Mouse (Mus musculus) heart, embryonic 14.5 days (tissue): Measurements from ENCODE around the gene Alpk1. TPM values are rescaled to one million over a fixed set of nuclear protein-coding genes. Genes with fewer than 3 reads are reported as not detected.

ENCODE experiments used
- ATAC-seq: fragments of 200-750 bp; cut with Nextera tagmentation; 2 replicates; pipeline ENCODE4 v1.8.0; 2017; ENCODE audit warnings: low read depth, moderate TSS enrichment; ENCODE audit not compliant: insufficient number of reproducible peaks, insufficient read depth, low FRiP score
- H3K27ac ChIP-seq, 2 experiments: fragments of 200-500 bp in 1 of 2; fragments of 300-500 bp in 1 of 2; sonication (generic) in 1 of 2; replicated peaks in 1 of 2; 2 replicates each; pipeline ENCODE4 v1.5.1; 2012 to 2014; ENCODE audit warnings: low read depth in 2 of 2, low read length in 2 of 2, control low read depth in 1 of 2, mild to moderate bottlenecking in 1 of 2, mixed read lengths in 1 of 2; ENCODE audit not compliant: control insufficient read depth in 1 of 2, insufficient read depth in 1 of 2
- H3K27me3 ChIP-seq: fragments of 300-500 bp; sonication (generic); 2 replicates; pipeline ENCODE4 v1.6.1; 2014; ENCODE audit warnings: mild to moderate bottlenecking, low read length, control low read depth; ENCODE audit not compliant: control insufficient read depth, insufficient read depth
- H3K36me3 ChIP-seq: fragments of 300-500 bp; sonication (generic); 2 replicates; pipeline ENCODE4 v1.6.1; 2014; ENCODE audit warnings: mild to moderate bottlenecking, control low read depth, low read length, mixed read lengths; ENCODE audit not compliant: control insufficient read depth, insufficient read depth
- H3K4me1 ChIP-seq, 2 experiments: fragments of 200-500 bp in 1 of 2; fragments of 300-500 bp in 1 of 2; sonication (generic) in 1 of 2; 2 replicates each; pipeline ENCODE4 v1.6.1; 2012 to 2014; ENCODE audit warnings: low read length in 2 of 2, control low read depth in 1 of 2, mixed read lengths in 1 of 2; ENCODE audit not compliant: control insufficient read depth in 2 of 2, insufficient read depth in 2 of 2
- H3K4me2 ChIP-seq: fragments of 300-500 bp; sonication (generic); 2 replicates; pipeline ENCODE4 v1.6.1; 2014; ENCODE audit warnings: mild to moderate bottlenecking, low read length
- H3K4me3 ChIP-seq, 2 experiments: fragments of 200-500 bp in 1 of 2; fragments of 300-500 bp in 1 of 2; sonication (generic) in 1 of 2; 2 replicates each; pipeline ENCODE4 v1.5.1; 2012 to 2014; ENCODE audit warnings: low read length in 2 of 2, mild to moderate bottlenecking in 2 of 2, control low read depth in 1 of 2, low read depth in 1 of 2, moderate library complexity in 1 of 2; ENCODE audit not compliant: control insufficient read depth in 1 of 2, insufficient read depth in 1 of 2
- H3K9ac ChIP-seq: fragments of 300-500 bp; sonication (generic); 2 replicates; pipeline ENCODE4 v1.6.1; 2014; ENCODE audit warnings: mild to moderate bottlenecking, low read length
- H3K9me3 ChIP-seq: fragments of 300-500 bp; sonication (generic); 2 replicates; pipeline ENCODE4 v1.6.1; 2016; ENCODE audit warnings: low read length, control low read depth; ENCODE audit not compliant: control insufficient read depth
- WGBS: fragments of 180-500 bp; shearing (Covaris S2); extraction: QIAGEN DNeasy Blood & Tissue Kit; methylation state at CpG from one replicate; pipeline ENCODE4 v1.1.7; 2014; 5-methylcytosine and 5-hydroxymethylcytosine counted together
- polyA plus RNA-seq: library from polyadenylated mRNA; unstranded; fragments of >200 nt; fragmentation: Nextera tagmentation; extraction: Ambion mirVana; gene quantifications from 2 replicates; pipeline ENCODE4 v1.2.1, GENCODE M21; 2014

Alpk1 gene
- polyA plus RNA-seq, 1 experiment from 2014 or later: 2.0 TPM

DNA sequence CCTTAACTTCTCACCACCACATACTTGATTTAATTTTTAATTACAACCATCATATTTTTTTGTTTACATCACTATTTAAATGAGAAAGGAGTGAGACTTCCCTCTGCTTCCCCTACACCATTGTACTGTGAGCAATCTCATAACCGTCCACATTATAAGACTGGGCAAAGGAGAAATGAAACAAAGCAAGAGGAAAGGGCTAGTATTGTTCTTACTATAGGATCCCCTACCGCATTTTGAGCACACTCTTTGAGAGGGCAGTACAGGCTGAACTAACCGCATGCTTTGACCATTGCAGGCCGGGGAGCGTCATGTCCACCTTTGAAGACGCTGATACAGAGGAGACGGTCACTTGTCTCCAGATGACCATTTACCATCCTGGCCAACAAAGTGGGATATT, 15.9 kb upstream of the Alpk1 start:
- no peaks in the 10 kb centered on the region; the same call in 1 of the 2 replicates for H3K9me3 ChIP-seq

DNA sequence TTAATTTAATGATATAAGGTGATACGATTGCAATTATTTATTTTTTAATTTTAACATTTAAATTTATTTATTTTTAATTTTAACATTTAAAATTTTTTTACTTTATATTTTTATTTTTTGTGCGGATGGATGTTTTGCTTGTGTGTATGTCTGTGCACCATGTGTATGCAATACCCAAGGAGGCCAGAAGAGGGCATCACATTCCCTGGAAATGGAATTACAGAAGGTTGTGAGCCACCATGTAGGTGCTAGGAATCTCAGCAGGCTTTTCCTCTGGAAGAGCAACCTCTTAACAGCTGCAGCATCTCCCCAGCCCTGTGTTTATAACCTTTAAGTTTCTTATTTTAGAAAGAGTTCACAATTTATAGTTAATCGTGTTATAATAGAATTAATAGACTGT, 15.4 kb upstream of the Alpk1 start:
- 92% methylated on average over 3 of the region's 3 CpGs for WGBS
- Histone ChIP-seq H3K4me2 (no peak overlapping the region), H3K9ac (no peak overlapping the region), H3K27ac (no peak overlapping the region), H3K4me3 (no peak overlapping the region), H3K9me3 (no peaks in the 10 kb centered on the region; the same call in 1 of the 2 replicates), H3K27me3 (no peaks in the 10 kb centered on the region), H3K36me3 (no peaks in the 10 kb centered on the region), H3K4me1 (peaks cover 0 to 6% of the 10 kb centered on the region in 2 experiments; a peak in 2 of 4 replicates)
- no peak for ATAC-seq

More for the DNA sequence above, 15.9 kb upstream of the Alpk1 start:
- H3K4me3 ChIP-seq: no peak overlapping the region
- no peak for ATAC-seq
- no peaks in the 10 kb centered on the region for H3K36me3 ChIP-seq
- WGBS: 96% methylated on average over 7 of the region's 7 CpGs
- no peak overlapping the region for H3K9ac ChIP-seq
- no peak overlapping the region for H3K27ac ChIP-seq
- peaks cover 0 to 1% of the 10 kb centered on the region in 2 experiments; a peak in 2 of 4 replicates for H3K4me1 ChIP-seq
- no peak overlapping the region for H3K4me2 ChIP-seq
- no peaks in the 10 kb centered on the region for H3K27me3 ChIP-seq

DNA sequence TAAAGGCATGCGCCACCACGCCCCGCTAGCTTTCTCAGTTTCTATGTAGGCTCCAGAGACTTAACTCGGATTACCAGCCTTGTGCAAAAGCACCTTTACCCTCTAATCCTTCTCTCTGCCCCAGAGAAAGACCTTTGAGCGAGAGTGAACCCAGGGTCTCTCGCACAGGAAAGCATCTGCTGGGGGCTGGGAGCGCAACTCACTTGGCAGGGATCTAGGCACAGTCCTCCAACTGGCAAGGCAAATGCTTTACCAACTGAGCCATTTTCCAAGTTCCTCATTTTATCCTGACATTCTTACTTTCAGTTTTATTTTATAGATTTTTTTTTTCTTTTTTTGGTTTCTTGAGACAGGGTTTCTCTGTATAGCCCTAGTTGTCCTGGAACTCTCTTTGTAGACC, 12.7 kb upstream of the Alpk1 start:
- 81% methylated on average over 7 of the region's 7 CpGs for WGBS

DNA sequence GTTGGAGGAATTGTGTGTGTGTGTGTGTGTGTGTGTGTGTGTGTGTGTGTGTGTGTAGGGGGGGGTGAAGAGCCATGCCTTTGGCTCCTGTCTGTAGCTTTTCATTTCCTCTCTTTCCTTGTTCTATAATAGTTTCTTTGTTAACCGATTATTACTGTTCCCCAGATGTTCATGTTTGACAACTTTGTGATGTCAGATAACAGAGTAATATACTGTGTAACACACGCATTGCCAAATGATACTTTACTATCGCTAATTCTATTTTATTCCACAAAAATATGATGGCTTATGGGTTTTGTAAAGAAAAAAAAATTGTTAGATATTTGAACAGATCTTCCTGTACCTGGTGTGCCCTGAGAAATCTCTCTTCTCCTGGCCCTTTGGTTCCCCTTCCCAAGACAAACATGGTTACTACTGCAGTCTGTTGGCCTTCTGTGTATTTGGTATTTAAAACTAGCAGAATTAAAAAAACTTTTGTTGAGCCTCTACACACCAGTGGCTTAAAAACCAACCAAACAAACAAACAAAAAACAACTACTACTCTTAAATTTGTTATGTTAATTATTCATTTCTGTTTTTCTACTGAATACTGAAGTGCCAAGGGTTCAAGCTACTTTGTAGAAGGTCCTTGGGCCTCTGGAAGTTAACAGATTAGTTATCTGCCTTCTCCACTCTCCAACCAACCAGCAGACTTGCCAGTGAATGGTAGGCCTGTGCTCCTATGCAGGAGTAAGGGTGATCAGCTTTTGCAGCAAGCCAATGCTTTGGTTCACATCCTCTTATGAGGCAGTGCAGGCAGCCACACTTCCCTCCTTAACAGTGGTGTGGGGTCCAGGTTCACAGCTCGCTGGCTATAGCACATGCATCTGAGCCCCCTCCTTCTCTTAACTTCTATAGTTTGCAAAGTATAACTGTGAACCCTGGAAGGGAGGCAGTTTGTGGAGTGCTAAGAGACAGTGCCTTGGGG, 11.6 kb upstream of the Alpk1 start:
- H3K9ac ChIP-seq: no peak overlapping the region
- no peak overlapping the region for H3K27ac ChIP-seq
- no peak for ATAC-seq
- 0 out of 4 replicates have a peak overlapping the region, but pooled peaks of 1 of the 2 experiments have one; percentile 71 for H3K4me3 ChIP-seq
- H3K27me3 ChIP-seq: peaks cover 15% of the 10 kb centered on the region
- WGBS: 57% methylated on average over 4 of the region's 4 CpGs
- H3K36me3 ChIP-seq: no peaks in the 10 kb centered on the region
- H3K4me2 ChIP-seq: peak overlapping the region; percentile 98
- H3K9me3 ChIP-seq: no peaks in the 10 kb centered on the region; the same call in 1 of the 2 replicates
- H3K4me1 ChIP-seq: peaks cover 4 to 6% of the 10 kb centered on the region in 2 experiments; a peak in 3 of 4 replicates

More for the DNA sequence above, 12.7 kb upstream of the Alpk1 start:
- no peak overlapping the region for H3K4me2 ChIP-seq
- peaks cover 4 to 6% of the 10 kb centered on the region in 2 experiments; a peak in 3 of 4 replicates for H3K4me1 ChIP-seq
- H3K36me3 ChIP-seq: no peaks in the 10 kb centered on the region
- no peak overlapping the region for H3K27ac ChIP-seq
- no peak overlapping the region for H3K4me3 ChIP-seq
- H3K27me3 ChIP-seq: peaks cover 14% of the 10 kb centered on the region
- no peaks in the 10 kb centered on the region; the same call in 1 of the 2 replicates for H3K9me3 ChIP-seq
- ATAC-seq: no peak
- no peak overlapping the region for H3K9ac ChIP-seq

GRCm38 (mm10) chr3:127791056-127791483, 10.7 kb upstream of the Alpk1 start:
- peak overlapping the region; percentile 56 to 71 for H3K4me3 ChIP-seq
- peaks cover 4 to 6% of the 10 kb centered on the region in 2 experiments; a peak in 3 of 4 replicates for H3K4me1 ChIP-seq
- no peaks in the 10 kb centered on the region; the same call in 1 of the 2 replicates for H3K9me3 ChIP-seq
- H3K4me2 ChIP-seq: peak overlapping the region; percentile 98
- WGBS: 2% methylated on average over 15 of the region's 15 CpGs
- ATAC-seq: no peak
- H3K36me3 ChIP-seq: no peaks in the 10 kb centered on the region
- H3K27ac ChIP-seq: no peak overlapping the region
- H3K9ac ChIP-seq: peak overlapping the region; percentile 70
- peaks cover 15% of the 10 kb centered on the region for H3K27me3 ChIP-seq

DNA sequence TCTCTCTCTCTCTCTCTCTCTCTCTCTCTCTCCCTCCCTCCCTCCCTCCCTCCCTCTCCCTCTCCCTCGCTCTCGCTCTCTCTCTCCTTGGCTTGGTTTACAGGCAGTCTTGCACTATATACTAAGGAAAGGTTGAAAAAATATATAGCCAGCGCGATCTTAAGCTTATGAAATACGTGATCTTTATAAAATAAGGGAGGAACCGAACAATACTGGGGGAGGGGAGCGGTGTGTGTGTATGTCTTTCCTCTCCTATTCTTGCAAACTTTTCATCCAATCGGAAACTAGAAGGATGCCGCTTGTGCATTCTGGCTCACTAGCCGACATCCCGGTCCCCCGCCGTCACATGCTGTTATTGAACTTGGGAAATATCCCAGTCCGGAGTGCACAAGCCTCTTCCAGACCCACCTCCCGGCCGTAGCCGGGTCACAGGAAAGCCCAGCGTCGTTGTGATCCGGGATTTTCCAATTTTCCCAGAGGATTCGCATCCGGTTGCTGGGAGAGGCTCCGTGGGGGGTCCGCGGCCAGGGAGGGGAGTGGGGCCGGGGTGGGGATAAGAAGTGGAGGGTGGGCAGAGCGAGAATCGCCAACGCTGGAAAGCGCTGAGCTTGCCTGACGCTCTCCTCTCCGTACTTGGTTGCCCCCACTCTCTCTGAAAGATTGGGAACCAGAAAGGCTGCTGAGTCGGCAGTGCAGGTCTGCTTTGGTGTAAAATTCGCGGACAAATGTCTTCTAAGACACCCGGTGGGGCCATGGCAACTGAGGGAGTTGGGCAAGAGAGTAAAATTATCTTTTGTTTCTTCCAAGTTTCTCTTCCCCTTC, 10.1 kb upstream of the Alpk1 start:
- H3K27me3 ChIP-seq: peaks cover 15% of the 10 kb centered on the region
- no peaks in the 10 kb centered on the region; the same call in 1 of the 2 replicates for H3K9me3 ChIP-seq
- H3K9ac ChIP-seq: peak overlapping the region; percentile 70
- H3K36me3 ChIP-seq: no peaks in the 10 kb centered on the region
- peak overlapping the region in 1 of 2 experiments; percentile 9; a peak in 1 of 4 replicates for H3K27ac ChIP-seq
- H3K4me3 ChIP-seq: peak overlapping the region; percentile 56 to 71
- H3K4me2 ChIP-seq: peak overlapping the region; percentile 98
- WGBS: under 1% methylated on average over 36 of the region's 36 CpGs
- H3K4me1 ChIP-seq: peaks cover 4 to 6% of the 10 kb centered on the region in 2 experiments; a peak in 3 of 4 replicates
- ATAC-seq: peak; percentile 45
